Mouse (Mus musculus): ENCODE measurements around the gene March4.

GRCm38 (mm10) chr1:72530516-72531196, 6.1 kb downstream of the March4 start:
- TF ChIP-seq CTCF (IDR thresholded peaks at IDR 0.05; ENCODE audit: low read depth) = no peak
- no peak for TF ChIP-seq EP300 (IDR thresholded peaks at IDR 0.05; ENCODE audit: low read depth)

All from liver, postnatal 0 days (tissue).